Mouse (Mus musculus) leukemia stem cell, adult 10-12 weeks (primary cell): ENCODE results near the gene Ep400. TPM values are rescaled to one million over a fixed set of nuclear protein-coding genes. Genes with fewer than 3 reads are reported as not detected.

Source experiments
- polyA plus RNA-seq: library from polyadenylated mRNA; stranded (reverse); fragments of >175 nt; gene quantifications from 2 replicates; pipeline ENCODE4 v1.2.3, GENCODE M21; 2012; ENCODE audit warnings: low replicate concordance

The Ep400 gene
- polyA plus RNA-seq, result 81.5 and 137 TPM in 2 replicates

GRCm38 (mm10) chr5:110770448-110771158 is at the start of gene Ep400:
Ep400 (minus strand) TSS chr5:110770717.

GRCm38 (mm10) chr5:110809667-110810325 is 39.3 kb upstream of the Ep400 start, which contains the start of gene Ulk1:
Ulk1 (minus strand) TSS chr5:110810097.

GRCm38 (mm10) chr5:110779998-110780760 is 9.7 kb upstream of the Ep400 start, which contains the start of gene Pus1:
Pus1 (minus strand) TSS chr5:110780659.

GRCm38 (mm10) chr5:110652719-110653648 is 117.5 kb downstream of the Ep400 start, which contains the start of the genes Noc4l and Ddx51:
Noc4l (minus strand) TSS chr5:110653417.
Ddx51 (plus strand) TSS chr5:110653451.

Other genes with a start within 250 kb of the Ep400 start
- 0.18 TPM in 1 of 2 replicates, not detected in the other for gene Galnt9, start 226.4 kb downstream of the Ep400 start, polyA plus RNA-seq
- 94.6 and 145 TPM in 2 replicates for gene Noc4l, start 117.3 kb downstream of the Ep400 start, polyA plus RNA-seq
- gene Ddx51, start 117.3 kb downstream of the Ep400 start, polyA plus RNA-seq, result 10.4 and 28.5 TPM in 2 replicates
- gene Pus1, start 9.9 kb upstream of the Ep400 start, polyA plus RNA-seq, result 63.4 and 140 TPM in 2 replicates
- gene Ulk1, start 39.4 kb upstream of the Ep400 start, polyA plus RNA-seq, result 204 and 273 TPM in 2 replicates
- gene Hscb, start 69.1 kb upstream of the Ep400 start, polyA plus RNA-seq, result 11.1 and 12.4 TPM in 2 replicates
- 0.98 and 4.6 TPM in 2 replicates for gene Chek2, start 69.3 kb upstream of the Ep400 start, polyA plus RNA-seq
- 5.1 and 5.2 TPM in 2 replicates for gene Ttc28, start 109.1 kb upstream of the Ep400 start, polyA plus RNA-seq